Mouse (Mus musculus) intestine, postnatal 0 days (tissue): Measurements from ENCODE around the gene Gpr84. TPM values are rescaled to one million over a fixed set of nuclear protein-coding genes. Genes with fewer than 3 reads are reported as not detected.

Experiments used
- ATAC-seq: fragments of 200-750 bp; cut with Nextera tagmentation; 2 replicates; pipeline ENCODE4 v1.8.0; 2017; ENCODE audit warnings: mild to moderate bottlenecking, moderate TSS enrichment, moderate library complexity
- H3K27ac ChIP-seq: fragments of 300-500 bp; sonication (generic); 2 replicates; pipeline ENCODE4 v1.5.1; 2014; ENCODE audit warnings: mild to moderate bottlenecking, low read depth, low read length, moderate library complexity
- H3K27me3 ChIP-seq: fragments of 300-500 bp; sonication (generic); replicated peaks from 2 replicates; pipeline ENCODE4 v1.6.1; 2014; ENCODE audit warnings: low read length, mixed read lengths; ENCODE audit not compliant: control insufficient read depth, insufficient read depth
- H3K36me3 ChIP-seq: fragments of 300-500 bp; sonication (generic); 2 replicates; pipeline ENCODE4 v1.6.1; 2014; ENCODE audit warnings: mild to moderate bottlenecking, moderate library complexity; ENCODE audit not compliant: control insufficient read depth, insufficient read depth
- H3K4me1 ChIP-seq: fragments of 300-500 bp; sonication (generic); replicated peaks from 2 replicates; pipeline ENCODE4 v1.6.1; 2014; ENCODE audit warnings: antibody characterized with exemption, low read length, mixed read lengths; ENCODE audit not compliant: control insufficient read depth, insufficient read depth
- H3K4me2 ChIP-seq: fragments of 300-500 bp; sonication (generic); replicated peaks from 2 replicates; pipeline ENCODE4 v1.6.1; 2014; ENCODE audit warnings: low read depth, mild to moderate bottlenecking, moderate library complexity
- H3K4me3 ChIP-seq: fragments of 300-500 bp; sonication (generic); 2 replicates; pipeline ENCODE4 v1.5.1; 2014; ENCODE audit warnings: low read depth, low read length
- H3K9ac ChIP-seq: fragments of 300-500 bp; sonication (generic); 2 replicates; pipeline ENCODE4 v1.6.1; 2014; ENCODE audit warnings: mild to moderate bottlenecking, low read depth, low read length
- H3K9me3 ChIP-seq: fragments of 300-500 bp; sonication (generic); 2 replicates; pipeline ENCODE4 v1.6.1; 2016; ENCODE audit warnings: mixed run types; ENCODE audit not compliant: control insufficient read depth
- CTCF ChIP-seq: sonication (generic); IDR thresholded peaks from 2 replicates; pipeline ENCODE4 v1.5.1; 2016; ENCODE audit warnings: low read depth, mild to moderate bottlenecking, control low read depth, antibody characterized with exemption, moderate library complexity
- whole genome bisulfite sequencing: fragments of 180-500 bp; shearing (Covaris S2); extraction: QIAGEN DNeasy Blood & Tissue Kit; methylation state at CpG from one replicate; pipeline ENCODE4 v1.1.7; 2014; 5-methylcytosine and 5-hydroxymethylcytosine counted together
- polyA plus RNA-seq: library from polyadenylated mRNA; unstranded; fragments of >200 nt; fragmentation: Nextera tagmentation; extraction: Ambion mirVana; gene quantifications from 2 replicates; pipeline ENCODE4 v1.2.1, GENCODE M21; 2015

The Gpr84 gene
- polyA plus RNA-seq, 1 experiment from 2014 or later = not detected

DNA sequence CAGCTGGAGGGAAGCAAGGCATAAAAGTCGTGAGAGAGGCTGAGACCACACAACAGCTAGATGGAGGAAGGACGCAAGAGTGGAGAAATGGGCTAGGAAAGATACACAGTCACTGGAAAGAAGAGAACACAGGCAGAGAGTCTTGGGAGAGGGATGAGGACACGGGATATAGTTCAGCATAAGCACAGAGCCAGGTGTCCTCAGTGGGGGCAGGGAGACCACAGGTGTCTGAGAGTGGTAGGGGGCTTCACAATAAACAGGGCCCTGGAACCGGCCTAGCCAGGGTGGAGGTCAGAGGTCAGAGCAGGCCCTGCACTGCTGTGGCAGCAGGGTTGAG lies 28.4 kb upstream of the Gpr84 start:
- no peak for TF ChIP-seq CTCF
- no peak overlapping the region for H3K9ac ChIP-seq

DNA sequence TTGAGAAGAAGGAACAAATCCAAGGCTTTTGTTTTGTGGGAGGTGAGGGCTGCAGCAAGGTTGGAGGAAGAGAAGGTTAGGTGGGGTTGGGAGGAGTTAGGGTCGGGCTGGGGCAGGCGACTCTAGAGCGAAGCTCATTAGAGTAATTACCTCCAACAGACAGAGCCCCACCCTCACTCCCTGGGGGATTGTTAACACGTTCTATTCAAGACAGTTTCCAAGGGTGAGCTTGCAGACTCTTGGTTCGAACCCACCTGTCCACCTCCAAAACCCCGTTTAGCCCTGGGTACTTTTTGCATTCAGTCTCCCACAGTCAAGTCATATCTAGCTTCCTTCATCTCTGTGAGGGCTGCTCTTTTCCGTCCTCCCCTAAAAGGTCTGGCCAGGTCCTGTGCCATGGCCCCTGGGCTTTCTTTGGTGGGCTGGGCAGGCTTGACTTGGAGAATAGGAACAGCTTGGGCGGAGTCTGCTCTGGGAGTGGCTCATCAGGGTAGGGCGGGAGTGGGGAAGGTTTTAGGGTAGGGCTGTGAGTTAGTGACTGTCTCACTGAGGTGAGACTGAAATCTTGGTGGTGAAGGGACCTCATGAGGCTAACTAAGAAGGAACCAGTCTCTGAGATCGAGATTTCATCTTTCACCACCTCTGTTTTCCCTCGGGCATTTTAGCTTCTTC lies 26.7 kb upstream of the Gpr84 start:
- no peak for TF ChIP-seq CTCF
- Histone ChIP-seq H3K36me3 (no peaks in the 10 kb centered on the region), H3K27ac (no peak overlapping the region)

More for the DNA sequence above, 28.4 kb upstream of the Gpr84 start:
- peaks cover 33% of the 10 kb centered on the region for H3K27me3 ChIP-seq
- H3K9me3 ChIP-seq = no peaks in the 10 kb centered on the region
- ATAC-seq = no peak
- 72% methylated on average over 4 of the region's 4 CpGs for WGBS
- no peaks in the 10 kb centered on the region for H3K36me3 ChIP-seq
- H3K4me2 ChIP-seq = no peak overlapping the region; the same call in 1 of the 2 replicates
- H3K4me3 ChIP-seq = peak overlapping the region; percentile 65; the same call in 1 of the 2 replicates
- no peaks in the 10 kb centered on the region for H3K4me1 ChIP-seq
- H3K27ac ChIP-seq = no peak overlapping the region

DNA sequence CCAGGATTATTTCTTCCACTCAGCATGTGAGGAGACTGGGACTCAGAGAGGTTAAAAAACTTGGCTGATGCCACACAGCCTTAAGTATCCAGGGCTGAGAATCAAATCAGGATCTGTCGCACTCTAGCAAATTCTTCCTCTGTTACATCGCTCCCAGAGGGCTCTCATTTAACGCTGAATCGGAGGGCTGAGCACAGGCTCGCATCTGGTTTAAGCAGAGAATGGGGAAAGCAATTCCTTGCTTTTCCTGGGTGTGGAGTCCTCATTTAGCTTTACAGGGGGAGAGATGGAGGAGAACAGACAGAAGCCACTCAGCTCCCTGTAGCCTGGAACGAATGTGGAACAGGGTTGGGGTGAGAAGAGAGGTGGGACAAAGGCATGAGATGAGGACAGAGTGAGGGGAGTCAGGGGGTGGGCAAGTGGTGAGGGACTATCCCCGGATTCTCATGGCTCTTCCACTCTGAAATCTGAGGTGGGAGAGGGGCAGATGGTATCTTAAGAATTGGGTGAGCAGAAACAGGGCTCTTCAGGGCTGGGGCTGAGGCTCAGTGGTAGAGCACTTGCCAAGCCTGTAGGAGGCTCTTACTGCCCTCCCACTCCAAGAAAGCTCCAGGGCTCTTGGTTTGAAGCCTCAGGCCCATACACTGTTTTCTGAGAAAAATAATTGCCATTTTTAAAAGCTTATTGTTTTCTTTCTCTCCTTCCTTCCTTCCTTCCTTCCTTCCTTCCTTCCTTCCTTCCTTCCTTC lies 25.2 kb upstream of the Gpr84 start:
- Histone ChIP-seq H3K9ac (no peak overlapping the region), H3K4me1 (no peaks in the 10 kb centered on the region), H3K27me3 (peaks cover 22% of the 10 kb centered on the region), H3K36me3 (no peaks in the 10 kb centered on the region), H3K4me2 (no peak overlapping the region), H3K27ac (no peak overlapping the region), H3K9me3 (no peaks in the 10 kb centered on the region), H3K4me3 (no peak overlapping the region)
- WGBS = 55% methylated on average over 7 of the region's 7 CpGs
- no peak for ATAC-seq
- no peak for TF ChIP-seq CTCF

More for the DNA sequence above, 26.7 kb upstream of the Gpr84 start:
- no peak overlapping the region for H3K4me2 ChIP-seq
- no peak overlapping the region for H3K9ac ChIP-seq
- no peaks in the 10 kb centered on the region for H3K9me3 ChIP-seq
- H3K4me1 ChIP-seq = no peaks in the 10 kb centered on the region
- peaks cover 33% of the 10 kb centered on the region for H3K27me3 ChIP-seq
- ATAC-seq = no peak
- WGBS = 26% methylated on average over 11 of the region's 11 CpGs
- no peak overlapping the region for H3K4me3 ChIP-seq

DNA sequence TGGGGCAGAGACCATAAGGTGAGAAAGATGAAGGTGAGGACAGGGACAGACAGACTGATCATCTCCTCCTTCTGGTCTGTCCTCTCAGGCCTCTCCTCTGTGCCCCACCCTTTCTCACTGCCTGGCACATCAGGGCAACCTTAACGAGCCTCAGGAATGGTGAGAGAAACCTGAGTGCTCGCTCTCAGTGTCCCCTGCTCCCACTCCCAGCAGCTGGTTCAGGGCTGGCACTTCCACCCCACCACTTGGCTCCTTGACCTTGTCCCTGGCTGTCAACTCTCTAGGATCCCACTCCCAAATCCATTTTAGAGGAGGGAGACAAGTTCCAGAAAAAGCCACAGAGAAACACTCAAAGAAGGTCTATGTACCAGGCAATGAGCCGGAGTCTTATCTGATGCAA lies 24.6 kb upstream of the Gpr84 start:
- Histone ChIP-seq H3K27ac (no peak overlapping the region), H3K27me3 (peaks cover 17% of the 10 kb centered on the region), H3K9me3 (no peaks in the 10 kb centered on the region), H3K4me1 (no peaks in the 10 kb centered on the region), H3K4me3 (no peak overlapping the region), H3K4me2 (no peak overlapping the region), H3K9ac (no peak overlapping the region), H3K36me3 (no peaks in the 10 kb centered on the region)
- WGBS = 52% methylated on average over 3 of the region's 3 CpGs
- no peak for ATAC-seq
- no peak for TF ChIP-seq CTCF

DNA sequence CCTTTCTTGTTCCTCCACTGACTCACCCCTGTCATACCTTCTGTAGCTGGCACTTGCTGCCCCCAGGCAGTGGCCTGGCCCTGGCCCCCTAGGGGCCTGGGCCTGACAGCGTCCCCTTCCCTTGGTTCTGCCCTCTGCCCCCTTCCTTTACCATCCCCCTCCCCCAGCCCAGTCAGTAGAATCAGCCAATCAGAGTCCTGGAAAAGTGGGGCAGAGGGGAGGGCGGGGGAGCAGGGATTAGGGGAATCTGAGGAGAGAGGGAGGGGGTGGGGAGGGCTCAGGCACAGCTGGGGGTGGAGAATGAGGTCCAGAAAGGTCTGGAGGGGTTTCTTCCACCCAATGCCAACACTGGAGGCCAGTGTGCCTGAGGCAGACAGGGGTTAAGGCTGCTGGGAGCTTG lies 23.8 kb upstream of the Gpr84 start:
- no peak overlapping the region for H3K9ac ChIP-seq
- ATAC-seq = no peak

DNA sequence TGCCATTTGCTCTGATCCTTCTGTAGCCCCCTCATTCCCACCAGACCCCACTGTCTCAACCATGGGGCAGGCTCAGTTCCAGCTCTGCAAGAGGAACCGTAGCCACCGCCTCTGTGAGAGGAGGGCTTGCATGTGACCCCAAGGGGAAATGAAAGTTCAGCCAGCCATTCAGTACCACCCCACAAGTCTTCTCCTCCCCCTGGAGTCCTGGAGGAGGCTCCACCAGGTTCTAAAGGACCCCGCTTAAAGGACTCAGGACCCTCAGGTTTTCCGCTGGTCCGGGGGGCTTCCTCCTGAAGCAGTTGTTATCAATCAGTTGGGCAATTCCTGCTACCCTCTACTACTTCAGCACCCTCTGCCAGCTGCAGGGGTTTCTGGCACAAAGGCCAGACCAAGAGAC lies 23.3 kb upstream of the Gpr84 start:
- Histone ChIP-seq H3K36me3 (no peaks in the 10 kb centered on the region), H3K9me3 (no peaks in the 10 kb centered on the region), H3K4me1 (no peaks in the 10 kb centered on the region), H3K4me2 (no peak overlapping the region), H3K27ac (no peak overlapping the region), H3K4me3 (no peak overlapping the region), H3K9ac (no peak overlapping the region), H3K27me3 (peaks cover 4% of the 10 kb centered on the region)
- 79% methylated on average over 5 of the region's 5 CpGs for WGBS
- ATAC-seq = no peak
- TF ChIP-seq CTCF = no peak

More for the DNA sequence above, 23.8 kb upstream of the Gpr84 start:
- no peaks in the 10 kb centered on the region for H3K4me1 ChIP-seq
- no peak overlapping the region for H3K27ac ChIP-seq
- no peaks in the 10 kb centered on the region for H3K9me3 ChIP-seq
- H3K4me3 ChIP-seq = no peak overlapping the region
- WGBS = 41% methylated on average over 2 of the region's 2 CpGs
- H3K4me2 ChIP-seq = no peak overlapping the region
- H3K36me3 ChIP-seq = no peaks in the 10 kb centered on the region
- TF ChIP-seq CTCF = no peak
- peaks cover 9% of the 10 kb centered on the region for H3K27me3 ChIP-seq
